Mouse (Mus musculus) CH12.LX (cell line): ENCODE data around the gene Zfp235.

Experiments used
- BHLHE40 ChIP-seq: IDR thresholded peaks from 2 replicates; pipeline ENCODE4 v1.6.1; 2011; ENCODE audit warnings: mild to moderate bottlenecking, low read depth, low read length, improper control_type of control experiment
- CHD1 ChIP-seq: IDR thresholded peaks from 2 replicates; pipeline ENCODE4 v1.6.1; 2012; ENCODE audit warnings: low read depth, low read length, improper control_type of control experiment, inconsistent platforms
- CTCF ChIP-seq, 2 experiments: IDR thresholded peaks in 1 of 2; conservative IDR thresholded peaks in 1 of 2; 2 replicates each; pipeline ENCODE4 v1.5.1; 2011 to 2012; ENCODE audit warnings: low read depth in 2 of 2, low read length in 2 of 2, improper control_type of control experiment in 1 of 2, inconsistent platforms in 1 of 2, mild to moderate bottlenecking in 1 of 2, moderate library complexity in 1 of 2
- ETS1 ChIP-seq: conservative IDR thresholded peaks from 2 replicates; pipeline ENCODE4 v1.6.1; 2012; ENCODE audit warnings: low read depth, mild to moderate bottlenecking, inconsistent platforms, low read length, improper control_type of control experiment, moderate library complexity
- MAX ChIP-seq: IDR thresholded peaks from 2 replicates; pipeline ENCODE4 v1.6.1; 2011; ENCODE audit warnings: low read length, improper control_type of control experiment
- POLR2A ChIP-seq: IDR thresholded peaks from 2 replicates; pipeline ENCODE4 v1.6.1; 2011; ENCODE audit warnings: low read depth, mild to moderate bottlenecking, improper control_type of control experiment, low read length
- TCF12 ChIP-seq: IDR thresholded peaks from 2 replicates; pipeline ENCODE4 v1.6.1; 2014; ENCODE audit warnings: low read depth, mild to moderate bottlenecking, inconsistent platforms, low read length, improper control_type of control experiment
- UBTF ChIP-seq: IDR thresholded peaks from 2 replicates; pipeline ENCODE4 v1.6.1; 2012; ENCODE audit warnings: low read depth, mild to moderate bottlenecking, inconsistent platforms, low read length, improper control_type of control experiment, moderate library complexity
- USF1 ChIP-seq: IDR thresholded peaks from 2 replicates; pipeline ENCODE4 v1.6.1; 2014; ENCODE audit warnings: low read depth, mild to moderate bottlenecking, inconsistent platforms, low read length, improper control_type of control experiment

DNA sequence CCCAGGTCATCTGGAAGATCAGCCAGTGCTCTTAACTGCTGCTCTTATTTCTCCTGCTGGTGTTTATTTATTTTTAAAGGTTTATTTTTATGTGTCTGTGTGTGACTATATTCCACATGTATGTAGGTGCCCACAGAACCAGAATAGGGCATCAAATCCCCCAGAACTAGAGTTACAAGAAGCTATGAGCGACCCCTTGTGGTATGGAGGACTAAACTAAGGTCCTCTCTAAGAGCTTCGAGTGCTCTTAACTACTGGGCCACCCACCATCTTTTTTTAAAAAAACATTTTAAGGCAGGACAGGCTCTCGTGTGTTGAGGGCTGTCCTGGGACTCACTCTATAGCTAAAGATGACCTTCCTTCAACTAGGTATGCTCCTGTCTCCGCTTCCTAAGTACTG, 47.1 kb upstream of the Zfp235 start:
- TF ChIP-seq USF1 (no peak), UBTF (no peak), BHLHE40 (no peak), MAX (no peak), CHD1 (no peak), POLR2A (no peak), CTCF (conservative IDR thresholded peaks at IDR 0.05 in 1 of 2, IDR thresholded peaks at IDR 0.05 in 1 of 2; ENCODE audit: low read depth in 2 of 2, low read length in 2 of 2) (no peak), ETS1 (no peak), TCF12 (no peak)
